Mouse (Mus musculus): Measurements from ENCODE around the gene Chmp6.
A peak's percentile ranks its signal among the peaks of the same experiment; 100 is the strongest.

The Chmp6 gene

DNA sequence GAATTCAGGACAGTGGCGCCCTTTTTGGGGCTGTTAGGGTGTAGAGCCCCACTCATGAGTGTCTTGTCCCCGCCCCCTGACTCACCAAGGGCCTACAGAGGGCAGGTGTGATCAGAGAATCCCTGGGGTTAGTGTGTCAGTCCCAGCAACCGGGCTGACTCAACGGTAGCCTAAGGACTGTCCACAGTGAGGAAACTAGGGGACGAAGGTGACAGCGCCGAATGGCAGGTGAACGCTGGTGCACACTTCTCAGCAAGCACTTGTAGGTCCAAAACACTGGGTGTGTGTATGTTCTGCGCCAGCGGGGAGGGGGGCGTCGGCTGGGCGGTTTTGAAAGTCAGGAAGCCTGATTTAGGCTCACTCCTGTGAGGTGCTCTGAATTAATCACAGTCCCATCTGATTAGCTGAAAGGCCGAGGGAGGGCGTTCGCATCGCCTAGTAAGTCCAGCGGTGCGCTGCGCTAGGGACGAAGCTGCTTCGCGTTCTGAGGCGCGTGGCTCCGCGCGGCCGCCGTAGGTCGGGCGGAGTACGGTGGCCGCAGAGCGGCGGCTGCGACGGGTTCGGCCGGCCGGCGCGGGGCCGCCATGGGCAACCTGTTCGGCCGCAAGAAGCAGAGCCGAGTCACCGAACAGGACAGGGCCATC is at the start of gene Chmp6:
Gene Chmp6 (plus strand): TSS at position 151 of the 644 bp plus-strand sequence.
- DNase-seq = peak; percentile 86 to 93

GRCm38 (mm10) chr11:119866837-119867236 is 46.4 kb upstream of the Chmp6 start:
- DNase-seq = no peak

- DNase-seq = no peak
Observed at GRCm38 (mm10) chr11:119868138-119868537, 45.1 kb upstream of the Chmp6 start.

GRCm38 (mm10) chr11:119868556-119868955 is 44.7 kb upstream of the Chmp6 start:
- DNase-seq = no peak

DNA sequence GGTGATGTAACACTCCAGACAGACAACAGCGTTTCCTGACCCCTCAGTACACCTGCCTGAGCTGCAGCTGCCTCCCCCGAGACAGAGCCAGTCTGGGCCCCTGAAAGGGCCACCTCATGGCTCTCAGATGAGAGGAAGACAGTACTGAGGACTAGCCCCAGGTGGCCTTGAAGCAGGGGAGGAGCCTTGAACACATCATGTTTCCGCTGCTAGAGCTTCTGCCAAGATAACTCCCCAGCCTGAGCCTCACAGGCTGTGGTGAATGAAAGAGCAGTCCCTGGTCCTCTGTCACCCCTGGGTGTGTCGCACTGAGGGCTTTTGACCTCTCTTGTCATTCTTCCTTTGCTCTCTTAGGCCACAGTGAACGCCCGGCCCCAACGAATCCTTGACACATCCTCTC is 42.1 kb upstream of the Chmp6 start:
- no peak for DNase-seq

DNA sequence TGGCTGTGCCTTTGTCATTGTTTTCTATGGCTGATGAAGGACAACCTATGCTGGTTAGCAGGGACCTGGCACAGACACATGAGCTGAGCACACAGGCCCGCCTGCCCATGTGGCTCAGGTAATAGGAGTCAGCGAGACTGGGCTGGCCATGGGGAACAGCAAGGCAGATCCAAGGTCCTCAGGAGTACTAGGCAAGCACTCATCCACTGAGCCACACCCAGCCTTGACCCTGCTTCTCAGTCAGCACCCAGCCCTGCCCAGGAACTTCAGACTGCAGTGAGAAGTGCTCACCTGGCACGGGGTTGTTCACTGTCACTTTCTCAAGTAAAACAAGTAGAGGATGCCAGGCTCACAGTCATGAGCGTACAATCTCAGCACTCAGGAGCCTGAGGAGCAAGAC is 39.6 kb upstream of the Chmp6 start:
- DNase-seq = no peak

- no peak for DNase-seq
Observed at GRCm38 (mm10) chr11:119874841-119875240, 38.4 kb upstream of the Chmp6 start.

- DNase-seq = no peak
Observed at GRCm38 (mm10) chr11:119875685-119876084, 37.6 kb upstream of the Chmp6 start.

DNA sequence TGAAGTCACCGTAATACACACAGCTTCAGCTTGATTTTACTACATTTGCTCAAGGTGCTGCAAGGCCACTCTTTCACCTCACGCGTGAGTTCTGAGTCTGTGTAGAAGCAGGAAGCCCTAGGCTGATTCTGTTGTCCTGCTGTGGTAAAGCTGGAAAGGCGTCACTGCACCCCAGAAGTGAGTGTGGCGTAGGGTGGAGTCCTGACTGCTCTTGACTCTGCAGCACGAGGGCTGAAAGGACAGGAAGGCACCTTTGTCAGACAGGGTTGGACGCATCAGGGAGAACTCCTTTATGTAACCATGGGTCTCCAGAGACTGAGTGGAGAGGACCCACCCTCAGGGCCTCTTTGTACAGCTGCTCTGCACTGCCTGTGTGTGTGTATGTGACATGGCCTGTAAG is 36.1 kb upstream of the Chmp6 start:
- DNase-seq = no peak

- no peak for DNase-seq
Observed at GRCm38 (mm10) chr11:119879573-119879972, 33.7 kb upstream of the Chmp6 start.

- DNase-seq = no peak
Observed at GRCm38 (mm10) chr11:119883646-119884045, 29.6 kb upstream of the Chmp6 start.

DNA sequence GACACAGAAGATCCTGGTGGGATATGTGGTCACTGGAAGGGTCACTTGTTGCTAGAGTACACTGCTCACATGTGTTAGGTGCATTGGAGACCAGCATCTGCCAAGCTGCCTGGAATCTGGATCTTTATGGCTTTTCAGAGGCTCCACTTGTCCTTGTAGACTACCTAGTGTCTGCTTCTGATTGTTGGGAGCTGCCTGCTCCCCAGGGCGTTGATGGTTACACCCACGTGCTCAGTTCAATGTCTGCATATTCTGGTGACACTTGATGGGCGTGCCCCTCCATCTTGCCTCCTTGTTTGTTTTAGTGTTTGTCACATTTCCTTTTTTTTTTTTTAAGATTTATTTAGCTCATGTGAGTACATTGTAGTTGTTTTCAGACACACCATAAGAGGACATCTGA is 23.3 kb upstream of the Chmp6 start:
- no peak for DNase-seq

- no peak for DNase-seq
Observed at GRCm38 (mm10) chr11:119891601-119892215, 21.5 kb upstream of the Chmp6 start.

DNA sequence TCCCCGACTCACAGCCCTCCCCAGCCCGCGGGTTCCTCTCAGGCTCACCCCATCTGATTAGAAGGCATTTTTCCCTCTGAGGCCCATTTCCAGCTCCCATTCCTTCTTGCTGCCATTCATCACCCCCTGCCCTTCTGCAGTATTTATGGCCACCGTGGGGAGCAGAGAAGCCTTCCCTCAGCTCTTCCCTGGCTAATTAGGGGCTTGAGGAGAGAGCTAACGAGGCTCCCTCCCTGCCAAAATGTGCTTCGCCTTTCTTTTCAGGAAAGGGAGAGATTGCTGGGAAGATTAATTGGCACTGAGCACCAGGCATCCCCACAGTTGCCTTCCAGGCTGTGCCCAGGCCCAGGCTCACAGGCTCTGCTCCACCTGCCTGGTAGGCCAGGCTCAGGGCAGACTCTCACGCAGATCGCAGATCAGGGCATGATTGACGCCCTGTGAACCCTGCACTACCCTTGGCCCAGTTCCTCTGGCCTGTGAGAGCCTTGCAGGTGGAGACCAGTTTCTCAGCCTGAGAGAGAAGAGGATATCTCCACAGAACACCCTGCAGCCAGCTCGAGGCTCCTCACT is 19.5 kb upstream of the Chmp6 start:
- DNase-seq = no peak

DNA sequence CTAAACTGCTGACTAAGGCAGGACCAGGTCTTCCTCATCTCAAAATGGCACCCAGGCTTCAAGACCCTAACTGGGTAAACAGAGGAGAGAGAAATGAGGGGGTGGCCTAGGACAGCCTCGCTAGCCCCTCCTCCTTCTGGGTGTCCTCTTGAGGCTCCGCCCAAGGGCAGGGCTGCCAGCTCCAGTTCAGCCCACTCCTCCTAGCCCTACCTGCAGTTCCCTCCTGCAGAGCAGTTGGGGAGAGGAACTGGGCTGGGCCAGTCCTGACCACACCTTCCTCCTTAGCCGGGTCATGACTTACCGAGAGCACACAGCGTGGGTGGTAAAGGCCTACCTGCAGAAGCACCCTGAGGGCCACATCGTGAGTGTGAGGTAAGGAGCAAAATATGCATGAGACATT is 18.6 kb upstream of the Chmp6 start:
- DNase-seq = peak in 1 of 2 experiments; percentile 16

DNA sequence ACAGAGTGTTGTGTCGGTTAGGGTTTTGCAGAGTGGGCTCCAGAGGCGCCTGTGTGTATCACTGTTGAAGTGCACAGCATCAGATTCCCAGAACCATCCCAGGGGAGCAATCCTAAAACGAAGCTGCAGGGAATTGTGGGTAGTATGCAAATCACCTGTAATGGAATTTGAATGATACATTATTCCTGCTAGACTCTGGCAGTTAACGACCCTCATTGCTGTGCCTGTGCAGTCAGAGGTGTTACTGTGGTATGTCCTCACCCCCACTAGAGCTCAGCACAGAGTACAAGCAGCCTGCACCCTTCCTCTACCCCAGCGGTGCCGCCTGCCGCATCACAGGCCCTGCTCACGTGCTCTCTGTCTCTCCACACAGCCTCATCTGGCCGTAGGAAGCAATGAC is 16.2 kb upstream of the Chmp6 start:
- no peak for DNase-seq

DNA sequence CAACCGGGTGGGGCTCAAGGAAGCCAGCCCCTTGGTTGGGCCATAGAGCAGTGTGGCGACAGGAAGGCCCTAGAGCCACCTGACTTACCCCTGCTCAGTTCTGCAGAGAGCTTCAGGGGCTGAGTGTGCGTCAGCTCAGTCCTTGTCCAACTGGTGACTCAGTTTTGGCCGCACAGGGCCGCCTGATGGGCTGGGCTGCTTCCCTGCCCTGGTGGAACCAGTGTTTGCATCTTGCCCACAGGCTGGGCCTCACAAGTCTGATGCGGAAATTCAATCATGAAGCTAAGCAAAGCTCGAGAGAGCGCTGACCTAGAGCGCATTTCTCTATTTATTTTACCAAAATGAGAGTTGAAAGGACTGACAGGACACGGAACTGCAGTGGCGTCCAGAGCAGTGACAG is 14.3 kb upstream of the Chmp6 start:
- no peak for DNase-seq

DNA sequence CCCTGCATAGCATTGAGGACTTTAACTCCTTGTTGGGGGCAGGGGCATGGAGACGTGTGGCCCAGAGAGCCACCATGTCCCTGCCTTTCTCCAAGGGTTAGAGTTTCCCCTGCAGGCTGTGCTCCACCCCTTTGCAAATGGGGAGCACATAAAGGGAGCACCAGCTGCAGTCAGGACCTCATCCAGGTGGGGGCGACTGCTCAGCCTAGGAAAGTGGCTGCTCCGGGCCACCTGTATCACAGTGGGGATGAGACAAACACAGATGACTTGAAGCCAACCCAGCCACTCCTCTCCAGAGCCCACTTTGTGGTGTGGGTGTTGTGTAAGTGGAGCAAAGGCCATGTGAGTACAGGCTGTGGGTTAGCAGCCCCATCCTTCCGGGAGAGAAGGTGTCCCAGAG is 12.1 kb upstream of the Chmp6 start:
- no peak for DNase-seq

- DNase-seq = no peak
Observed at GRCm38 (mm10) chr11:119902891-119903290, 10.3 kb upstream of the Chmp6 start.

GRCm38 (mm10) chr11:119904621-119905286 is 8.5 kb upstream of the Chmp6 start:
- DNase-seq = peak; percentile 33 to 69

DNA sequence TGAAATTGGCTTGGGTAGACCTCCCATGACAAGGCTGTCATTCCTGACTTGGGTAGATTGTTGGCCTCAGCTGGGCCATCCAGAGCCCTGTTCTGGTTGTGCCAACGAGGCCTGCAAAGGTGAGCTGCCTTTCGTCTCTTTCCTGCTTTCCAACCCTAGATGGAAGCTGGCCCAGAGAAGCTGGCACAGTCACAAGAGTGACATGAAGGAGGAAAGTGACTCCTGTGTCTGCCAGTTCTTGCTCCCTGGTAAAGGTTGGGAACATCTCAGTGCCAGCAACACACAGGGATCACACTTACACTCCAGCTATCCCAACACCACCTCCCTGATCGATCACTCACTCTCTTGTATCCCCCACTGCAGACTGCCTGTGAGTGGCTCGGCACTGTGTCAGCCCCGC is 7.4 kb upstream of the Chmp6 start:
- no peak for DNase-seq

DNA sequence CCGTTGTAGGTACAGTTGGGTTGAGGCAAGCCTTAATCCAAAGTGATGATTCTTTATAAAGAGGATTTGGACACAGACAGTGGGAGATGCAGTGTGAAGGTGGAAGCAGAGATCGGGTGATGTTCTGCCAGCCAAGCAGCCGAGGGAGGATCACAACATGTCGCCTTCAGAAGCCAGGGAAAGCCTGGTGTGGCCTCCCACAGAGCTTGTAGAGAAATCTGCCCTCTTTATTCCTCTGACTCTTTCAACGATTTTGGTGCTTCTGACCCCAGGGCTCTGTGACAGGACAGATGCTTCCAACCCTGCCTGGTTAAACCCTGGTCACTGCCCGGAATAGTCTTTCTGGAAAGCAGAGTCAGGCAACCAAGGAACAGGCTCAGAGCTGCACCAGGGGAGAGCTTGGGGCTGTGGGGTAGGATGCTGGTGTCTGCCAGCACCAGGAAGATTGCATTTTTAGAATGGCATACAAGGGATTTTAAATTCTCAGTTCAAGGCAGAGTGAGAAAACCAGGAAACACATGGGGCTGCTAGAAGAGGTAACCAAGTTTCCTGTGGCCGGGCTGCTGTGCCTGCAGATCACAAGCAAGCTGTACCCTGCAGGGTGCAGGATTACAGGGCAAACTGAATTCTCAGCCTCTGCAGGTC is 6.1 kb upstream of the Chmp6 start:
- no peak for DNase-seq

GRCm38 (mm10) chr11:119907711-119908110 is 5.5 kb upstream of the Chmp6 start:
- DNase-seq = no peak

DNA sequence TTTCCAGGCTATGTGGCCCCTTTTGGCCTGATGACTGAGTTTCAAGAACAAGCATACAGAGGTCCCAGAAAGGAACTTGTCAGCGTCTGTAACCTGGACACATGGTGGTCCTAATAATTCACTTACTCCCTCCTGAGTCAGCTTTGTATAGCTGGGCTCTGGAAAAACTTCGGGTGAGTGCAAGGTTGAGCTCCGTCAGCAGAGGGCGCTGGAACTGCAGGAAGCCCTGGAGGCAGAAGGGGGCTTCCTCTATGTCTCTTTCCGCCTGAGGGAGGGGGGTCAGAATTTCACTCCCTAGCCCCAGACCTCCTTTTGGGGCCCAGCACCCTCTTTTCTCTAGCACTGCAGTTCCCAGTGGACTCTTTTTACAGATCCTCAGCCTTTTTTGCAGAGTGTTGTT is 3.8 kb upstream of the Chmp6 start:
- DNase-seq = peak in 1 of 2 experiments; percentile 75

All from kidney, adult 8-10 months (tissue).